Mouse (Mus musculus): Measurements from ENCODE around the gene Neurl1b.

DNA sequence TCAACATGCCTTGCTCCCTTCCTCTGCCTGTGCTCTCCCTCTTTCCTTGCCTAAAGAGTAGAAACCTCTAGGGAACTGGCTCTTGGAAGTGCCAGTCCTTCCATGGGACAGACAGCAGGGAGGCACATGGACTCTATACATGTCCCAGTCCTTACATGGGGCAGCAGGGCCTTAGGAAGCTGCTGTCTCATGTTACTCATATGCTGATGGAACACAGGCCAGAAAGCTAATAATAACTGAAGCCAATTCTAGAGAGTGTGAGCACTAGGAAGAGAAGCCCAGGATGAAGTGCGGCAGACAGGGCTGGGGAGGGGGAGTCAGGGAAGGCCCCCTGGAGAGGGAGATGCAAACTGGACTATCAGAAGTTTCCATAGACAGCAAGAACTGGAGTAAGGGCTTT is 38.2 kb upstream of the Neurl1b start:
- TF ChIP-seq GATA1 (IDR thresholded peaks at IDR 0.05; ENCODE audit: borderline replicate concordance, low read length) (no peak), CTCF (IDR thresholded peaks at IDR 0.05; ENCODE audit: low read depth, low read length) (no peak)
